Mouse (Mus musculus) naive thymus-derived CD4-positive, alpha-beta T cell, adult 2 months (primary cell): Measurements from ENCODE around the gene Podn.
A peak's percentile ranks its signal among the peaks of the same experiment; 100 is the strongest.

ENCODE experiments used
- DNase-seq: peaks from one replicate; pipeline ENCODE4 v3.0.0-alpha.2; 2011; ENCODE audit warnings: low read depth

Podn gene

GRCm38 (mm10) chr4:108077224-108077955 is 18.9 kb downstream of the Podn start:
- DNase-seq: no peak

GRCm38 (mm10) chr4:108074204-108074823 is 21.9 kb downstream of the Podn start:
- no peak for DNase-seq

- peak; percentile 25 for DNase-seq
Observed at GRCm38 (mm10) chr4:108072086-108072485, 24.2 kb downstream of the Podn start.

- peak; percentile 95 for DNase-seq
Observed at GRCm38 (mm10) chr4:108071235-108071901, 24.9 kb downstream of the Podn start.

- no peak for DNase-seq
Observed at GRCm38 (mm10) chr4:108070723-108071122, 25.5 kb downstream of the Podn start.

GRCm38 (mm10) chr4:108070286-108070685 is 26.0 kb downstream of the Podn start:
- no peak for DNase-seq

- no peak for DNase-seq
Observed at GRCm38 (mm10) chr4:108068081-108068480, 28.2 kb downstream of the Podn start.

GRCm38 (mm10) chr4:108067261-108067660 is 29.0 kb downstream of the Podn start:
- no peak for DNase-seq

GRCm38 (mm10) chr4:108066569-108066968 is 29.7 kb downstream of the Podn start:
- no peak for DNase-seq

- no peak for DNase-seq
Observed at GRCm38 (mm10) chr4:108065176-108065844, 30.9 kb downstream of the Podn start.

GRCm38 (mm10) chr4:108063616-108064015 is 32.6 kb downstream of the Podn start:
- DNase-seq: no peak

- no peak for DNase-seq
Observed at GRCm38 (mm10) chr4:108062524-108062923, 33.7 kb downstream of the Podn start.

GRCm38 (mm10) chr4:108060774-108061173 is 35.5 kb downstream of the Podn start:
- no peak for DNase-seq

GRCm38 (mm10) chr4:108059601-108060379 is 36.5 kb downstream of the Podn start:
- DNase-seq: no peak

GRCm38 (mm10) chr4:108058166-108058565 is 38.1 kb downstream of the Podn start:
- no peak for DNase-seq

GRCm38 (mm10) chr4:108057247-108057646 is 39.0 kb downstream of the Podn start:
- no peak for DNase-seq

GRCm38 (mm10) chr4:108055873-108056272 is 40.4 kb downstream of the Podn start:
- DNase-seq: no peak

- DNase-seq: no peak
Observed at GRCm38 (mm10) chr4:108052673-108053072, 43.6 kb downstream of the Podn start.

- no peak for DNase-seq
Observed at GRCm38 (mm10) chr4:108051687-108052274, 44.5 kb downstream of the Podn start.

GRCm38 (mm10) chr4:108046136-108046535 is 50.1 kb downstream of the Podn start:
- no peak for DNase-seq
